Mouse (Mus musculus): ENCODE data around the gene Gpr153. TPM values are rescaled to one million over a fixed set of nuclear protein-coding genes. Genes with fewer than 3 reads are reported as not detected.

Gpr153 gene
- polyA plus RNA-seq, 1 experiment from 2014 or later = 13.1 TPM

GRCm38 (mm10) chr4:152292102-152292765, 18.2 kb downstream of the Gpr153 start:
- Histone ChIP-seq H3K27ac (no peak overlapping the region), H3K27me3 (peaks cover 87% of the 10 kb centered on the region)

GRCm38 (mm10) chr4:152294188-152294929, 20.3 kb downstream of the Gpr153 start:
- Histone ChIP-seq H3K9me3 (replicated peaks) (no peaks in the 10 kb centered on the region), H3K4me3 (no peak overlapping the region), H3K27ac (no peak overlapping the region), H3K4me1 (peaks cover 62% of the 10 kb centered on the region), H3K4me2 (replicated peaks) (no peak overlapping the region), H3K27me3 (peaks cover 78% of the 10 kb centered on the region), H3K36me3 (no peaks in the 10 kb centered on the region), H3K9ac (no peak overlapping the region)
- ATAC-seq (ENCODE audit: low FRiP score) = no peak
- 49% methylated on average over 10 of the region's 10 CpGs for whole genome bisulfite sequencing

More at GRCm38 (mm10) chr4:152292102-152292765, 18.2 kb downstream of the Gpr153 start:
- H3K9me3 ChIP-seq (replicated peaks) = no peaks in the 10 kb centered on the region
- ATAC-seq (ENCODE audit: low FRiP score) = no peak
- peaks cover 61% of the 10 kb centered on the region for H3K4me1 ChIP-seq
- no peak overlapping the region for H3K4me3 ChIP-seq
- H3K4me2 ChIP-seq (replicated peaks) = no peak overlapping the region
- WGBS = 15% methylated on average over 12 of the region's 12 CpGs
- H3K36me3 ChIP-seq = no peaks in the 10 kb centered on the region
- H3K9ac ChIP-seq = no peak overlapping the region

- peaks cover 49% of the 10 kb centered on the region for H3K4me1 ChIP-seq
- no peak overlapping the region for H3K4me3 ChIP-seq
- no peak overlapping the region for H3K9ac ChIP-seq
- no peak overlapping the region for H3K27ac ChIP-seq
- H3K27me3 ChIP-seq = peaks cover 64% of the 10 kb centered on the region
- peaks cover 15% of the 10 kb centered on the region for H3K36me3 ChIP-seq
- ATAC-seq (ENCODE audit: low FRiP score) = no peak
- no peak overlapping the region for H3K4me2 ChIP-seq (replicated peaks)
- H3K9me3 ChIP-seq (replicated peaks) = no peaks in the 10 kb centered on the region
- 65% methylated on average over 4 of the region's 4 CpGs for WGBS
Observed at GRCm38 (mm10) chr4:152295916-152296315, 21.9 kb downstream of the Gpr153 start.

DNA sequence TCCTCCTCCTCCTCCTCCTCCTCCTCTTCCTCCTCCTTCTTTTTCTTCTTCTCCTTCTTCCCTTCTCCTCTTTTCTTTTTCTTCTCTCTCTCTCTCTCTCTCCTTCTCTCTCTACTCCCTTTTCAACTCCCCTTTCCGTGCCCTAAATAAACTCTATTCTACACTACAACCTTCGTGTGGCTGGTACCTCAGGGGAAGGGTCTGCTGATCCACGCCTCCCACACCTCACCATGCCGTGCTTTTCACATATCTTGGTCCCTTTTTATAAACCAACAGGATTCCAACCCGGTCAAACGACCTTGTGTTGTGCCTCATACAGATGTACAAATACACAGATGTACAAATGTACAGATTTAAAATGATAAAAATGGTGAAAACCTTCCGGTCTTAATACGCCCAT, 22.3 kb downstream of the Gpr153 start:
- H3K27me3 ChIP-seq = peaks cover 60% of the 10 kb centered on the region
- H3K27ac ChIP-seq = peak overlapping the region; percentile 25; the same call in 1 of the 2 replicates
- 21% methylated on average over 8 of the region's 8 CpGs for WGBS

DNA sequence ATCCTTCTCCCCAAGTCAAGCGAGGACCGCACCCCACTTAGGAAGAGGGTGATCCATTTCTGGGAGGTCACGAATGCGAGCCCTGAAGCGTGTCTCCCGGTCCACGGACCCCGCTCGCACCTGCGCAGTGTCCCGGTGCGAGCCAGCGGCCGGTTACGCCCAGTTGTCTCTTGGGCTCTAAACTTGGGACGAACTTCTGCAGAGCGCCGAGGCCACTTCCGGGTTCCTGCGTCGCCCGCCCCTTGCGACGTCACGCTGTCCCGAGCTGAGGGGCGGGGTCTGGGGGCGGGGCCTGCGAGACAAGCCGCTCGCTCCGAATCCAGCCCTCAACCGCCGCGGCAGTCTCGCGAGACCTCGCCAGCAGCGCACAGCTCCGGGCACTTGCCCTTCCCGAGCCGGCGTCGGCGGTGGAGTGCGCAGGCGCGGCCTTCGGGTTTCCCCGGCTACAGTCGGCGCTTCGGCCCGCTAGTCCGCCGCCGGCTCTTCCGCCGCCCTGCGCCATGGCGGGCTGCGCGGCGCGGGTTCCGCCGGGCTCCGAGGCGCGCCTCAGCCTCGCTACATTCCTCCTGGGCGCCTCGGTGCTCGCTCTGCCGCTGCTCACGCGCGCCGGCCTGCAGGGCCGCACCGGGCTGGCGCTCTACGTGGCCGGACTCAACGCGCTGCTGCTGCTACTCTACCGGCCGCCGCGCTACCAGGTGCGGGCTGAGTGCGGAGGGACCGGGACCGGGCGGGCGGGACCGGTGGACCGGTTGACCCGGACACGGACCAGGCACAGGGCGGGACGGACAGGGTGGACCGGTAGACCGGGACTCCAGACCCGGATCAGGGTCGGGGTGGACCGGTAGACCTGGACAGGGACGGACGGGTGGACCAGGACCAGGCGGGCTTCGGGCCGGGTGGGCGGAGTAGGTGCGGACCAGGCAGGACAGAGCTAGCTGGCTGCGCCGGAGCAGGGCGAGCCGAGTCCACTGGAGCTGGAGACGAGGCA, 23.1 kb downstream of the Gpr153 start, which contains the start of gene Icmt:
TSS of gene Icmt (plus strand) at position 354 of the 988 bp plus-strand sequence.
- Histone ChIP-seq H3K9ac (peak within 1 kb of the TSS; percentile 99), H3K27me3 (peaks cover 52% of the 10 kb centered on the region), H3K27ac (peak within 1 kb of the TSS; percentile 83), H3K4me3 (peak within 1 kb of the TSS; percentile 84), H3K4me2 (replicated peaks) (peak within 1 kb of the TSS; percentile 97), H3K4me1 (peaks cover 39% of the 10 kb centered on the region), H3K9me3 (replicated peaks) (no peaks in the 10 kb centered on the region), H3K36me3 (peaks cover 22% of the 10 kb centered on the region)
- WGBS = 1% methylated on average over 119 of the region's 119 CpGs
- ATAC-seq (ENCODE audit: low FRiP score) = peak; percentile 94

More for the DNA sequence above, 22.3 kb downstream of the Gpr153 start:
- H3K4me3 ChIP-seq = peak overlapping the region; percentile 84
- H3K9ac ChIP-seq = peak overlapping the region; percentile 48
- no peaks in the 10 kb centered on the region for H3K9me3 ChIP-seq (replicated peaks)
- no peak for ATAC-seq (ENCODE audit: low FRiP score)
- H3K4me1 ChIP-seq = peaks cover 44% of the 10 kb centered on the region
- H3K36me3 ChIP-seq = peaks cover 19% of the 10 kb centered on the region
- peak overlapping the region; percentile 97 for H3K4me2 ChIP-seq (replicated peaks)

GRCm38 (mm10) chr4:152298836-152299235, 24.8 kb downstream of the Gpr153 start:
- H3K9ac ChIP-seq = peak overlapping the region; percentile 29; the same call in 1 of the 2 replicates
- H3K36me3 ChIP-seq = peaks cover 37% of the 10 kb centered on the region
- H3K27ac ChIP-seq = no peak overlapping the region
- 85% methylated on average over 14 of the region's 14 CpGs for WGBS
- ATAC-seq (ENCODE audit: low FRiP score) = no peak
- H3K4me1 ChIP-seq = peaks cover 23% of the 10 kb centered on the region
- peaks cover 35% of the 10 kb centered on the region for H3K27me3 ChIP-seq
- H3K9me3 ChIP-seq (replicated peaks) = no peaks in the 10 kb centered on the region
- no peak overlapping the region for H3K4me3 ChIP-seq
- peak overlapping the region; percentile 97; the same call in 1 of the 2 replicates for H3K4me2 ChIP-seq (replicated peaks)

DNA sequence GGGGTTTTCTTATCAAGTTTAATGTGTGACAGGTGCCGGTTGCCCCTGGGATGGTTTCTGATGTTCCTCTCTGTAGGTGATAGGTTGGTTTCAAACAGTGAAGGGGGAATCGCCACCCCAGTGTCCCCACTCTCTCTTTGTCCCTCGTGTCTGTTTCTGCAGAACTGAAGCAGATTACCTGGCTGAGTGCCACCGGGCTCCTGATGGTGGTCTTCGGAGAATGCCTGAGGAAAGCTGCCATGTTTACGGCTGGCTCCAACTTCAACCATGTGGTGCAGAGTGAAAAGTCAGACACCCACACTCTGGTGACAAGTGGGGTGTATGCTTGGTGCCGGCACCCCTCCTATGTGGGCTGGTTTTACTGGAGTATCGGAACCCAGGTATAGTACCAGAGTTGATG, 26.3 kb downstream of the Gpr153 start:
- WGBS = 96% methylated on average over 8 of the region's 8 CpGs
- no peak overlapping the region for H3K4me3 ChIP-seq
- no peaks in the 10 kb centered on the region for H3K9me3 ChIP-seq (replicated peaks)
- H3K36me3 ChIP-seq = peaks cover 51% of the 10 kb centered on the region
- no peak overlapping the region for H3K4me2 ChIP-seq (replicated peaks)
- peaks cover 19% of the 10 kb centered on the region for H3K27me3 ChIP-seq
- no peak overlapping the region for H3K27ac ChIP-seq
- no peak for ATAC-seq (ENCODE audit: low FRiP score)
- no peak overlapping the region for H3K9ac ChIP-seq
- peaks cover 18% of the 10 kb centered on the region for H3K4me1 ChIP-seq

- H3K9ac ChIP-seq = 0 out of 2 replicates have a peak overlapping the region, but pooled peaks have one; percentile 14
- peaks cover 53% of the 10 kb centered on the region for H3K36me3 ChIP-seq
- ATAC-seq (ENCODE audit: low FRiP score) = no peak
- peaks cover 10% of the 10 kb centered on the region for H3K27me3 ChIP-seq
- H3K4me1 ChIP-seq = peaks cover 18% of the 10 kb centered on the region
- H3K4me3 ChIP-seq = no peak overlapping the region
- 67% methylated on average over 11 of the region's 11 CpGs for WGBS
- H3K9me3 ChIP-seq (replicated peaks) = no peaks in the 10 kb centered on the region
- H3K27ac ChIP-seq = no peak overlapping the region
- no peak overlapping the region for H3K4me2 ChIP-seq (replicated peaks)
Observed at GRCm38 (mm10) chr4:152302012-152302411, 28.0 kb downstream of the Gpr153 start.

GRCm38 (mm10) chr4:152303172-152303571, 29.1 kb downstream of the Gpr153 start:
- H3K36me3 ChIP-seq = peaks cover 57% of the 10 kb centered on the region

GRCm38 (mm10) chr4:152304685-152305084, 30.7 kb downstream of the Gpr153 start:
- no peak overlapping the region for H3K9ac ChIP-seq
- H3K27me3 ChIP-seq = peaks cover 12% of the 10 kb centered on the region
- no peaks in the 10 kb centered on the region for H3K9me3 ChIP-seq (replicated peaks)
- no peak overlapping the region for H3K27ac ChIP-seq
- H3K4me3 ChIP-seq = no peak overlapping the region
- H3K4me1 ChIP-seq = peaks cover 3% of the 10 kb centered on the region; the same call in 1 of the 2 replicates
- WGBS = 91% methylated on average over 6 of the region's 6 CpGs
- H3K36me3 ChIP-seq = peaks cover 63% of the 10 kb centered on the region
- ATAC-seq (ENCODE audit: low FRiP score) = no peak
- no peak overlapping the region for H3K4me2 ChIP-seq (replicated peaks)

More at GRCm38 (mm10) chr4:152303172-152303571, 29.1 kb downstream of the Gpr153 start:
- ATAC-seq (ENCODE audit: low FRiP score) = no peak
- Histone ChIP-seq H3K4me2 (replicated peaks) (no peak overlapping the region), H3K9me3 (replicated peaks) (no peaks in the 10 kb centered on the region), H3K27me3 (peaks cover 8% of the 10 kb centered on the region), H3K4me1 (peaks cover 12% of the 10 kb centered on the region), H3K9ac (no peak overlapping the region), H3K27ac (no peak overlapping the region), H3K4me3 (no peak overlapping the region)
- WGBS = 92% methylated on average over 10 of the region's 10 CpGs

DNA sequence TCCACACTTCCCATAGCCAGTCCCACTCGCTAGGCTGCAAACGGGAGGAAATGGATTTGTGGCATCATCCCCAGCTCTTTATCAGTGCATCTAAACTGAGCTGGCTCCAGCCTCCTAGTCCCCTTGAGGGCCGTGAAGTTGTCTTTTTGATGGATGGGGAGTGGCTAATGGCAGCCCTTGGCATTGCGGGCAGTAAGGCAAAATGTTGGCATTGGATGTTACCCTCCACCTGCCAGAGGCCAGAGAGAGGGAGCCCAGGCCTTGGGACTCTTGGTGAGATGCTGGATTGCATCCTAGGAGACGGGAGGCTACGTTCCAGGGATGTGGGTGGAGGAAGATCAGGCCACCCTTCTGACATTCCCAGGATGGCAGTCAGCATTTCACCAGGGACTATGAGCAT, 32.0 kb downstream of the Gpr153 start:
- no peak for ATAC-seq (ENCODE audit: low FRiP score)
- Histone ChIP-seq H3K27me3 (peaks cover 25% of the 10 kb centered on the region), H3K36me3 (peaks cover 50% of the 10 kb centered on the region), H3K9me3 (replicated peaks) (no peaks in the 10 kb centered on the region), H3K4me1 (peaks cover 3% of the 10 kb centered on the region; the same call in 1 of the 2 replicates), H3K4me3 (no peak overlapping the region), H3K4me2 (replicated peaks) (no peak overlapping the region), H3K9ac (no peak overlapping the region), H3K27ac (no peak overlapping the region)
- 72% methylated on average over 6 of the region's 6 CpGs for WGBS

Data from hindbrain, embryonic 12.5 days (tissue).